Mouse (Mus musculus) lung, embryonic 14.5 days (tissue): ENCODE data around the gene Esyt1. TPM values are rescaled to one million over a fixed set of nuclear protein-coding genes. Genes with fewer than 3 reads are reported as not detected.
"Not testable (repeated sequence)": the region's sequence is repeated elsewhere in the genome, so short reads cannot be mapped to it uniquely, and the experiment has no call there.

Experiments used
- ATAC-seq: fragments of 200-750 bp; cut with Nextera tagmentation; 2 replicates; pipeline ENCODE4 v1.8.0; 2017; ENCODE audit warnings: mild to moderate bottlenecking, moderate TSS enrichment, moderate library complexity; ENCODE audit not compliant: insufficient read depth
- DNase-seq: peaks from one replicate; pipeline ENCODE4 v3.0.0-alpha.2; 2015
- H3K27ac ChIP-seq: fragments of 300-500 bp; sonication (generic); 2 replicates; pipeline ENCODE4 v1.5.1; 2014; ENCODE audit warnings: low read depth, mild to moderate bottlenecking, moderate library complexity
- H3K27me3 ChIP-seq: fragments of 300-500 bp; sonication (generic); 2 replicates; pipeline ENCODE4 v1.6.1; 2014; ENCODE audit warnings: low read length, control low read depth; ENCODE audit not compliant: insufficient read depth
- H3K36me3 ChIP-seq: fragments of 300-500 bp; sonication (generic); 2 replicates; pipeline ENCODE4 v1.6.1; 2014; ENCODE audit warnings: control low read depth; ENCODE audit not compliant: insufficient read depth
- H3K4me1 ChIP-seq: fragments of 300-500 bp; sonication (generic); 2 replicates; pipeline ENCODE4 v1.6.1; 2014; ENCODE audit warnings: antibody characterized with exemption, control low read depth; ENCODE audit not compliant: insufficient read depth
- H3K4me2 ChIP-seq: fragments of 300-500 bp; sonication (generic); 2 replicates; pipeline ENCODE4 v1.6.1; 2014; ENCODE audit warnings: mild to moderate bottlenecking
- H3K4me3 ChIP-seq: fragments of 300-500 bp; sonication (generic); 2 replicates; pipeline ENCODE4 v1.5.1; 2014; ENCODE audit warnings: low read depth, low read length
- H3K9ac ChIP-seq: fragments of 300-500 bp; sonication (generic); 2 replicates; pipeline ENCODE4 v1.6.1; 2014
- H3K9me3 ChIP-seq: fragments of 300-500 bp; sonication (generic); 2 replicates; pipeline ENCODE4 v1.6.1; 2016; ENCODE audit warnings: low read depth, low read length, control low read depth
- CTCF ChIP-seq: IDR thresholded peaks from 2 replicates; pipeline ENCODE4 v1.5.1; 2016; ENCODE audit warnings: antibody characterized with exemption, low read depth
- WGBS: fragments of 180-500 bp; shearing (Covaris S2); extraction: QIAGEN DNeasy Blood & Tissue Kit; methylation state at CpG from one replicate; pipeline ENCODE4 v1.1.7; 2014; 5-methylcytosine and 5-hydroxymethylcytosine counted together
- polyA plus RNA-seq: library from polyadenylated mRNA; unstranded; fragments of >200 nt; fragmentation: Nextera tagmentation; extraction: Ambion mirVana; gene quantifications from 2 replicates; pipeline ENCODE4 v1.2.1, GENCODE M21; 2014

Gene Esyt1
- polyA plus RNA-seq, 1 experiment from 2014 or later, result 23.0 TPM

- Histone ChIP-seq H3K9ac (no peak overlapping the region), H3K27me3 (0 out of 2 replicates have a peak, but pooled peaks cover 6% of the 10 kb centered on the region), H3K36me3 (peaks cover 28% of the 10 kb centered on the region), H3K4me2 (no peak overlapping the region), H3K4me1 (no peaks in the 10 kb centered on the region), H3K4me3 (no peak overlapping the region), H3K27ac (no peak overlapping the region), H3K9me3 (no peaks in the 10 kb centered on the region)
- DNase-seq (no peak), ATAC-seq (no peak)
- no peak for TF ChIP-seq CTCF
- 80% methylated on average over 12 of the region's 12 CpGs for WGBS
These were observed 13.9 kb downstream of the Esyt1 start for GRCm38 (mm10) chr10:128511761-128512160.

- Histone ChIP-seq H3K4me2 (no peak overlapping the region), H3K4me3 (no peak overlapping the region), H3K9ac (no peak overlapping the region), H3K27me3 (0 out of 2 replicates have a peak, but pooled peaks cover 3% of the 10 kb centered on the region), H3K27ac (no peak overlapping the region), H3K4me1 (no peaks in the 10 kb centered on the region), H3K36me3 (peaks cover 28% of the 10 kb centered on the region), H3K9me3 (no peaks in the 10 kb centered on the region)
- no peak for TF ChIP-seq CTCF
- 79% methylated on average over 9 of the region's 9 CpGs for WGBS
- ATAC-seq (no peak), DNase-seq (no peak)
These were observed 14.5 kb downstream of the Esyt1 start for GRCm38 (mm10) chr10:128511189-128511588.

GRCm38 (mm10) chr10:128510301-128510700 lies 15.4 kb downstream of the Esyt1 start:
- no peak overlapping the region for H3K4me3 ChIP-seq
- no peak overlapping the region for H3K4me2 ChIP-seq
- ATAC-seq (no peak), DNase-seq (no peak)
- H3K27ac ChIP-seq, result no peak overlapping the region
- no peaks in the 10 kb centered on the region for H3K4me1 ChIP-seq
- peaks cover 28% of the 10 kb centered on the region for H3K36me3 ChIP-seq
- no peak for TF ChIP-seq CTCF
- 62% methylated on average over 11 of the region's 11 CpGs for WGBS
- H3K27me3 ChIP-seq, result no peaks in the 10 kb centered on the region
- H3K9ac ChIP-seq, result no peak overlapping the region
- H3K9me3 ChIP-seq, result no peaks in the 10 kb centered on the region

- no peak for TF ChIP-seq CTCF
- H3K36me3 ChIP-seq, result peaks cover 24% of the 10 kb centered on the region
- ATAC-seq, result peak; percentile 66; the same call in 1 of the 2 replicates
- peak; percentile 51 for DNase-seq
- no peak overlapping the region for H3K27ac ChIP-seq
- H3K4me1 ChIP-seq, result no peaks in the 10 kb centered on the region
- H3K27me3 ChIP-seq, result no peaks in the 10 kb centered on the region
- WGBS, result 49% methylated on average over 4 of the region's 4 CpGs
- no peak overlapping the region for H3K9ac ChIP-seq
- no peak overlapping the region for H3K4me3 ChIP-seq
- H3K4me2 ChIP-seq, result no peak overlapping the region
- no peaks in the 10 kb centered on the region for H3K9me3 ChIP-seq
These were observed 15.8 kb downstream of the Esyt1 start for GRCm38 (mm10) chr10:128509831-128510230.

- Histone ChIP-seq H3K4me3 (no peak overlapping the region), H3K9ac (no peak overlapping the region), H3K4me2 (no peak overlapping the region), H3K27me3 (no peaks in the 10 kb centered on the region), H3K36me3 (peaks cover 22% of the 10 kb centered on the region), H3K4me1 (no peaks in the 10 kb centered on the region), H3K9me3 (no peaks in the 10 kb centered on the region), H3K27ac (no peak overlapping the region)
- no peak for TF ChIP-seq CTCF
- no peak for DNase-seq
- 79% methylated on average over 9 of the region's 9 CpGs for WGBS
- ATAC-seq, result no peak
These were observed 16.5 kb downstream of the Esyt1 start for GRCm38 (mm10) chr10:128509203-128509602.

- peaks cover 22% of the 10 kb centered on the region for H3K36me3 ChIP-seq
- H3K9me3 ChIP-seq, result no peaks in the 10 kb centered on the region
- no peaks in the 10 kb centered on the region for H3K27me3 ChIP-seq
- 68% methylated on average over 9 of the region's 9 CpGs for WGBS
- TF ChIP-seq CTCF, result no peak
- H3K4me3 ChIP-seq, result no peak overlapping the region
- ATAC-seq, result no peak
- no peak overlapping the region for H3K9ac ChIP-seq
- H3K4me2 ChIP-seq, result no peak overlapping the region
- H3K4me1 ChIP-seq, result no peaks in the 10 kb centered on the region
- peak; percentile 31 for DNase-seq
- H3K27ac ChIP-seq, result no peak overlapping the region
These were observed 17.4 kb downstream of the Esyt1 start for GRCm38 (mm10) chr10:128508260-128508659.

- H3K27me3 ChIP-seq, result no peaks in the 10 kb centered on the region
- H3K36me3 ChIP-seq, result peaks cover 12% of the 10 kb centered on the region; the same call in 1 of the 2 replicates
- H3K4me3 ChIP-seq, result no peak overlapping the region
- H3K4me2 ChIP-seq, result no peak overlapping the region
- TF ChIP-seq CTCF, result no peak
- no peaks in the 10 kb centered on the region for H3K9me3 ChIP-seq
- WGBS, result 93% methylated on average over 14 of the region's 14 CpGs
- H3K9ac ChIP-seq, result no peak overlapping the region
- no peak for ATAC-seq
- H3K4me1 ChIP-seq, result no peaks in the 10 kb centered on the region
- H3K27ac ChIP-seq, result no peak overlapping the region
- DNase-seq, result no peak
These were observed 19.7 kb downstream of the Esyt1 start for GRCm38 (mm10) chr10:128505974-128506373.

- ATAC-seq, H3K4me3 ChIP-seq, H3K36me3 ChIP-seq, H3K4me1 ChIP-seq, DNase-seq, H3K9me3 ChIP-seq, H3K9ac ChIP-seq, H3K27me3 ChIP-seq, H3K4me2 ChIP-seq, H3K27ac ChIP-seq: not testable (repeated sequence)
- 78% methylated on average over 5 of the region's 5 CpGs for WGBS
These were observed 20.4 kb downstream of the Esyt1 start for GRCm38 (mm10) chr10:128505371-128505667.
